Mouse (Mus musculus) left cerebral cortex, adult 2 months (tissue): ENCODE results near the gene Mgarp. TPM values are rescaled to one million over a fixed set of nuclear protein-coding genes. Genes with fewer than 3 reads are reported as not detected.
"Not testable (repeated sequence)": the region's sequence is repeated elsewhere in the genome, so short reads cannot be mapped to it uniquely, and the experiment has no call there.

Source experiments
- DNase-seq, 2 experiments: peaks; one replicate each; pipeline ENCODE4 v3.0.0; 2021 to 2022; ENCODE audit warnings: low spot score in 2 of 2, mixed read lengths in 1 of 2; ENCODE audit errors: extremely low spot score in 1 of 2
- H3K27ac ChIP-seq: fragments of 200-600 bp; 2 replicates; pipeline ENCODE4 v1.8.1; 2022
- H3K4me3 ChIP-seq: fragments of 200-600 bp; 2 replicates; pipeline ENCODE4 v1.8.1; 2022
- CTCF ChIP-seq: fragments of 200-600 bp; IDR thresholded peaks from 2 replicates; pipeline ENCODE4 v1.8.1; 2022; ENCODE audit warnings: antibody characterized with exemption, mild to moderate bottlenecking, moderate library complexity
- intact Hi-C: fragments of 180-260 bp; cut with DNase I; formaldehyde crosslinking; loops from one replicate; pipeline ENCODE4 v1.15.1; 2025
- total RNA-seq, 2 experiments: library from RNA; stranded (reverse); gene quantifications; 2 replicates each; pipeline ENCODE4 v1.2.3; 2021

Gene Mgarp
- total RNA-seq, 2 experiments from 2014 or later = not detected

DNA sequence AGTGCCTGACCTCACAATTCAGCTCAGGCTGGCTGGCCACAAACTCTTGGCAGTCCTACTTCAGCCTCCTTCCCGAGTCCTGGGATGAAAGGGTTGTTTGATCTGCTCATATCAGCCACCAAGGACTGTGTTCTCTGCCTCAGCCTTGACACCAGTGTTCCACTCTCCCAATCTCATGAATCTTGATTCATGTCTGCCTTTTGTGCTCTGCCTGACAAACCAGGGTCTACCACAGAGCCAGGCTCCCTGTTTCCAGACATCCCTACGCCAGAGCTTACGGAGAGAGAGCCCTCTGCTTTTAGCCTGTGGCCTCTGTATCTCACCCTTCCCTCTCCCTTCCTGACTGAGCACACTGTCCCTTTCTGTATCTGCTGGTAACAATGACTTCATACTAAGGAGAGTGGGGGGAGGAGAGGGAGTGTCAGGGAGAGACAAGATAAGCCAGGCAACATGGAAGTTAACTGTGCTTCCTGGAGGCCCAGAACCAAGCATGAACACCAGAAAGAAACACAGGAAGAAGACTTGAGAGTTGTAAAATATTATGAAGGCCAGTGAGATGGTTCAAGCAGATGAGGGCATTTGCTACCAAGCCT, 47.8 kb downstream of the Mgarp start:
- intact Hi-C loops = no loop called here
- TF ChIP-seq CTCF = no peak
- H3K27ac ChIP-seq = no peak overlapping the region
- DNase-seq = no peak
- H3K4me3 ChIP-seq = no peak overlapping the region

DNA sequence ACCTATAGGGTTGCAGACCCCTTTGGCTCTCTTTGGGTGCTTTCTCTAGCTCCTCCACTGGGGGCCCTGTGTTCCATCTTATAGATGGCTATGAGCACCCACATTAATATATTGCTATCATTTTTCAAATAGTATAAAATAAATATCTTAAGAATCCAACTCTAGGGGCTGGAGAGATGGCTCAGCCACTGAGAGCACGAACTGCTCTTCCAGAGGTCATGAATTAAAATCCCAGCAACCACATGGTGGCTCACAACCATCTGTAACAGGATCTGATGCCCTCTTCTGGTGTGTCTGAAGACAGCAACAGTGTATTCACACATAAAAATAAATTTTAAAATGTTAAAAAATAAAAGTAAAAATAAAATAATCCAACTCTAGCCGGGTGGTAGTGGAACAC, 51.5 kb downstream of the Mgarp start:
- H3K4me3 ChIP-seq, intact Hi-C loops, H3K27ac ChIP-seq, DNase-seq: not testable (repeated sequence)
- peak; percentile 10; the same call in 1 of the 2 replicates for TF ChIP-seq CTCF

DNA sequence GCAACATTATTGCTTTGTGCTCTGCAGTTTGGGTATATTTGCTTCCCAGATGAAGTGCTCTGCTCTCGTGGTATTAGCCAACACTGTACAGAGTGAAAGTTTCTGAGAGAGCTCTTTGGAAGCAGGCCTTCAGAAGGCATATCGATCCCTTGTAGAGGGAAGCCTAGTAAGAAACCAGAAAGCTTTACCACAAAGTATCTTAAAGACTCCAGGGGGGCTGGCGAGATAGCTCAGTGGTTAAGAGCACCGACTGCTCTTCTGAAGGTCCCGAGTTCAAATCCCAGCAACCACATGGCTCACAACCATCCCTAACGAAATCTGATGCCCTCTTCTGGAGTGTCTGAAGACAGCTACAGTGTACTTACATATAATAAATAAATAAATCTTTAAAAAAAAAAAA, 52.4 kb downstream of the Mgarp start:
- H3K27ac ChIP-seq, H3K4me3 ChIP-seq, intact Hi-C loops, DNase-seq: not testable (repeated sequence)

DNA sequence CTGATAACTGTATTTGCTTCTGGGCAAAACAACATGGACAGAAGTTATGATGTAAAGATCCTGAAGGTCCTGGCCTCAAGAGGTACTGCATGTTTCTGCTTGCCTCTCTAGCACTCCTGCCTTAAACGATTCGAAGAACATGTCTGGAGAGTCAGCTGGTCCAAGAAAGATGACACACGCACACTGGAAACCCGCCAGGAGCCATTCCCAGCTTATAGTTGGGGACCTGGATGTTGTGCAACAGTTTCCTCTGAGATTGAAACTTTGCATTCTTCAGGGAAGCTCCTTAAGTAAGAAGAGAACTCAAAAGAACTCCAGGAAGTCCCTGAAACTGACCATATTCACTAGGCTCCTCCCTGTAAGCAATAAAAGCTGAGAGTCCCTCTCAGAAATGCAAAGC, 53.3 kb downstream of the Mgarp start:
- no peak for TF ChIP-seq CTCF
- no peak overlapping the region for H3K4me3 ChIP-seq
- DNase-seq = no peak
- intact Hi-C loops = no loop called here
- H3K27ac ChIP-seq = no peak overlapping the region

DNA sequence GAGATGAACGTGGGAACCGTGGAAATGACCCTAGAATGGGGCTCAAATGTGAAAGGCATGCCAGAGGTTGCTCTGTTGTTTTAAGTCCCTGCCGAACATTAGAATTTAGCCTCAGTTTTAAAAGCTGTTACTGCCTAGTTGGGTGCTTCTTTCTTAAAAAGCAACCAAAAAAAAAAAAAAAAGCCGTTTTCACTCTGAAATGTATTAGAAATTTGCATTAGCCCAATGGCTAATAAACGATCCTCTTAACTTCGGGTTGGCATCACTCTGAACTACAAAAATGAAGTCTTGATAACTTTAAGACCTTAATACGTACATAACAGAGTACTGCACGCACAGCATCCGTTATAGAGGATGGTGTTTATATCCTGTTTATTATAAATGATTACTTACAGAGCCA, 54.4 kb downstream of the Mgarp start:
- TF ChIP-seq CTCF = no peak
- intact Hi-C loops = no loop called here
- no peak for DNase-seq
- Histone ChIP-seq H3K27ac (peak overlapping the region; percentile 69), H3K4me3 (peak overlapping the region; percentile 95)

DNA sequence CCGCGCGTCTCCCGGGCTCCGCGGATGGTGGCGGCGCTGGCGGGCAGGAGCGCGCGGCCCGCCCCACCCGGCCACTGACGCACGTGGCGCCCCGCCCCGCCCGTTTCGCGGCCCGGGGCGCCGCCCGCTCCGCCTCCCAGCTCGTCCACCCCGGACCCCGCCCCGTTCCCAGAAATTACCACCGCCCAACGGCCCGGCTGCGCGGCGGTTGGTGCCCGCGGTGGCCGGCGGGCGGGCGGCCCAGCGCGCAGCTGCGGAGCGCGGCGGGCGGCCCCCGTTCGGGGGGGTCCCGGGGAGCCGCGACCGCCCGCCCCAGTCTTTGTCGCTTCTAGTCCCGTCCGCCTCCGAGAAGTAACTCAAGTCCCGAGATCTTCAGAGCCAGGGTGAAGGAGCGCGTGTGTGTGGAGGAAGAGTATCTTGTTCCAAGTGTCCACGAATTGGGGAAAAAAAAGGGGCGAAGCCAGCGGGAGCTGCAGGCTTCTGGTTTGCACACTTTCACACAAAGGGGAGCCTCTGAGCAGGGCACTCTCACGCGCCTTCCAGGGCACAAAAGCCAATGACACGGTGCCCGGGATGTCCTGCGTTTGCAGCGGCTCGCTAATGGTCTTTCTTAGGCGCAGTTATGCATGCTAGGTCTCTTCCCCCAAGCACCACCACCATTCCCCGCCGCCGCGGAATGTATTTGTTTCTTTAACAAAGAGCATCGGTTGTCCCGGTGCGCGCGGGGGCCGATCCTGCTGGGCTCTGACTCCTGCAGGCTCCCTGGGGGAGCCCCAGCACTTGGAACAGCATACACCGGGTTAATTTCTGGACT, 55.1 kb downstream of the Mgarp start:
- TF ChIP-seq CTCF = no peak
- intact Hi-C loops = loop anchor here (2.0 kb wide), 1 partner anchor 23 kb away; no protein-coding TSS in a partner anchor
- DNase-seq = peak; percentile 76 to 80
- H3K4me3 ChIP-seq = peak overlapping the region; percentile 95
- H3K27ac ChIP-seq = peak overlapping the region; percentile 92

DNA sequence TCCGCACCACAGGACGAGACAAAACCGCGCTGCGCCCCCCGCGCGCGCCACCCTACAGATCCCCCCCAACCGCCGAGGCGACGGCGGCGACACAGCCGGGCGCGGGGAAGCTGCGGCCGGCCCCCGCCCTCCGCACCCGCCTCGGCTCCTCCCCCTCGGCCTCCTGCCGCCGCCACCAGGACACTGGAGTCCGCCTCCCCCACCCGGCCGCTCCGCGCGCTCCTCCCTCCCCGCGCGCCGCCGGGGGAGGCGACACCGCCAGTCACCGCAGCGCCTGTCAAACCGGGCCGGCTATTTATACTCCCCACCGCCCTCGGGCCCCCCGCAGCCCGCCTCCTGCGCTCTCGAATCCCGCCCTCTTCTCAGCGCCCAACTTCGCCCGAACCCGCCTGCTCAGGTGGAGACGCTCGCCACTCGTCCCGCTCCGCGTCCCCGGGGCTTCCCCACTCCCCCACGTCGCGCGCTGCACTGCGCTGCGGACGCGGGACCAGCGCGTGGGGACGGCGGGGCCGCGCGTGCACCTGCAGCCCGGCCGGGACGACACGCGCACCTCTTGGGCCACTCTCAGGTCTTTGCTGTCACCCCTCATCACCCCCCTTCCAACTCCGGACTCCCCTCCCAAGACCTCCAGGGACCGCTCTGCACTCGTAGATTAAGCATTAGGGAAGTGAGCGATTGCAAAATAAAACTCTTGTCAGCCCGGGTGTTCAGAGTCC, 55.8 kb downstream of the Mgarp start, which contains the start of gene Elf2:
Gene Elf2 (minus strand): TSS at position 112 of the 716 bp plus-strand sequence.
- peak; percentile 81 to 84 for DNase-seq
- no peak for TF ChIP-seq CTCF
- peak within 1 kb of the TSS; percentile 92 for H3K27ac ChIP-seq
- intact Hi-C loops = loop anchor here (1.0 to 2.0 kb wide), 2 partner anchors 24 to 64 kb away; no protein-coding TSS in a partner anchor
- peak within 1 kb of the TSS; percentile 95 for H3K4me3 ChIP-seq

DNA sequence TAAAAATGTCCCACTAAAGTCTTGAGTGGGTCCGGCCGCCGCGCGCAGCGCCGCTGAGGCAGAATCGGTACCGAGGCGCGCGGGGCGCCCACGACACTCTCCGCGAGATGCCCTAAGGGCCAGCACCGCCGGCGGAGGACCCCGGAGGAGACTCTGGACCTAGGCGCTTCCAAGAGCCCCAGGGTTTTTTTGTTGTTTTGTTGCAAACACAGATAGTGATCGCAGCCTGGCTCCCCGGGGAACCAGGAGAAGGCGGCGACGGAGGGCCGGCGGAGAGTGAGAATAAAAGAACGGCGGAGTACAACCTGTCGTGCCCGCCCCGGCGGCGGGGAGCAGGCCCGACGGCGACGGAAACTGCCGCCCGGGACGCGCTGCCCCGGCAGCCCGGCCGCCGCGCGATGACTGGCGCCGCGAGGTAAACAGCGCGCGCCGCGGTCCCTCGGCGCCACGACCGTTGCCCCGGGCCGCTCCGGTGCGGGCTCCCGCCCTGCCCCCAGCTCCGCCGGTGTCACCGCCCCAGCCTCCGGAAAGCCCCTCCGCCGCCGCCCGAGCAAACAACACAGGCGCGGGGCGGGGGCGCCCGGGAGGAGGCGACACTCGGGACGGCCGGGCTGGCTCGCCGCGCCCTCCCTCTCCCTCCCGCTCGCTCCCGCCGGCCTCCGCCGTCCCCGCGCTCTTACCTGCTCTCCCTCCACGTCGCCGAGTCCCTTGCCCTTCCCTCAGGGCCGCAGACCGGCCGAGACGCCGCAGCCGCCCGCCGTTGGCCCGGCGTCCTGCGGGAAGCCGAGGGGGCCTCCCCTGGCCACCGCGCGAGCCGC, 56.6 kb downstream of the Mgarp start:
- intact Hi-C loops = loop anchor here (1.0 to 2.0 kb wide), 2 partner anchors 25 to 64 kb away; no protein-coding TSS in a partner anchor
- no peak for TF ChIP-seq CTCF
- H3K27ac ChIP-seq = peak overlapping the region; percentile 92
- DNase-seq = peak; percentile 39 to 40
- peak overlapping the region; percentile 95 for H3K4me3 ChIP-seq

DNA sequence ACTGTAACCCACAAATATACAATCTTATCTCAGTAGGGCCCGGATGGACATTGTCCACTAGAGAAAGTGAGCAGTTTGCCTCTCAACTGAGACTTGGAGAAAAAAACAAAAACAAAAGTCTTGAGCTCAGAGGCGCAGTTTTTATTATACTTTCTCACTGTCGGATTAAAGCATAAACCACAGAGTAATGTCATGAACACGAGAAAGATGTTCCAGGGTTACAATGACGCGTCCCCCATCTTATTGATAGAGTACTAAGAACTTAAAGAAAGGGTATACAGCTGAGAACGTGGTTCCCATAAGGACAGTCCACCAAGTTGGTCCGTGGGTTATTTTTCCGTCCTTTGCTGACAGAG, 57.2 kb downstream of the Mgarp start:
- no peak for DNase-seq
- intact Hi-C loops = no loop called here
- no peak for TF ChIP-seq CTCF
- peak overlapping the region; percentile 92; the same call in 1 of the 2 replicates for H3K27ac ChIP-seq
- peak overlapping the region; percentile 95 for H3K4me3 ChIP-seq

Other genes starting within 250 kb of the Mgarp start
- gene Noct, start 172.3 kb downstream of the Mgarp start, total RNA-seq = 10 to 100 TPM; 54.1 to 55.2 TPM
- 10 to 100 TPM; 48.5 to 51.8 TPM for gene Elf2, start 56.1 kb downstream of the Mgarp start, total RNA-seq
- gene Ndufc1, start 12.2 kb upstream of the Mgarp start, total RNA-seq = 100 to 1,000 TPM; 286 to 307 TPM
- 10 to 100 TPM; 50.1 to 54.6 TPM for gene Naa15, start 18.4 kb upstream of the Mgarp start, total RNA-seq
- gene Rab33b, start 87.2 kb upstream of the Mgarp start, total RNA-seq = 10 to 100 TPM; 19.2 to 20.8 TPM
- gene Setd7, start 164.1 kb upstream of the Mgarp start, total RNA-seq = 100 to 1,000 TPM; 133 to 143 TPM